Mouse (Mus musculus): Measurements from ENCODE around the gene Tmprss11b. TPM values are rescaled to one million over a fixed set of nuclear protein-coding genes. Genes with fewer than 3 reads are reported as not detected.
"Not testable (repeated sequence)": the region's sequence is repeated elsewhere in the genome, so short reads cannot be mapped to it uniquely, and the experiment has no call there.

The Tmprss11b gene
- polyA plus RNA-seq (2014; fragmentation: Nextera tagmentation; extraction: Ambion mirVana), result not detected in 2 replicates

DNA sequence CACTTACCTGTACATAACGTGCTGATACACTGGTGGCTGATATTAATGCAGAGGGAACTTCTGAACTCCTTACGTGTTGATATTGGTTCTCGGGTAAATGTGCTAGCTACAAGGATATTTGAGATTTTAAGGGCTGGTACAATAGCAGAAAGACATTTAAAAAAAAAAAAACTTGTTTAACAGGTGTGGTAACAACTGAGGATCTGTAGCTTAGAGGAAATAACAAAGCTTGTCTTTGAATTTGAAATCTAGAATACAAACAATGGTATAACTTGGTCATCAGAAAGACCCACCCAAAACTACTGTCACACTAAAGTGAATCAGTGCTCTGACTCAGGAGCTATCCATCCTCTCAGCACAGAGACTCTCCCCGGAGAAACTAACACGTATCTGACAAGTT, at the start of gene Tmprss11b:
Gene Tmprss11b (minus strand): TSS at position 101 of the 400 bp plus-strand sequence.
- no peak within 1 kb of the TSS for H3K4me2 ChIP-seq (ENCODE audit: low read depth, low read length, severe bottlenecking)
- no peak within 1 kb of the TSS for H3K4me3 ChIP-seq (ENCODE audit: low read depth, low read length)
- H3K4me1 ChIP-seq (replicated peaks; ENCODE audit: control insufficient read depth, insufficient read depth, low read length), result no peaks in the 10 kb centered on the region
- WGBS, result 82% methylated on average over 5 of the region's 5 CpGs
- no peaks in the 10 kb centered on the region for H3K27me3 ChIP-seq (ENCODE audit: control insufficient read depth, insufficient read depth, low read length)
- ATAC-seq (replicated peaks; ENCODE audit: low FRiP score) (no peak), DNase-seq (ENCODE audit: low spot score) (no peak)
- no peak within 1 kb of the TSS for H3K27ac ChIP-seq (ENCODE audit: low read depth, low read length)
- no peaks in the 10 kb centered on the region for H3K9me3 ChIP-seq (ENCODE audit: control insufficient read depth, low read length)
- H3K9ac ChIP-seq (ENCODE audit: low read length), result no peak within 1 kb of the TSS
- no peaks in the 10 kb centered on the region for H3K36me3 ChIP-seq (ENCODE audit: control insufficient read depth, insufficient read depth, low read length)

DNA sequence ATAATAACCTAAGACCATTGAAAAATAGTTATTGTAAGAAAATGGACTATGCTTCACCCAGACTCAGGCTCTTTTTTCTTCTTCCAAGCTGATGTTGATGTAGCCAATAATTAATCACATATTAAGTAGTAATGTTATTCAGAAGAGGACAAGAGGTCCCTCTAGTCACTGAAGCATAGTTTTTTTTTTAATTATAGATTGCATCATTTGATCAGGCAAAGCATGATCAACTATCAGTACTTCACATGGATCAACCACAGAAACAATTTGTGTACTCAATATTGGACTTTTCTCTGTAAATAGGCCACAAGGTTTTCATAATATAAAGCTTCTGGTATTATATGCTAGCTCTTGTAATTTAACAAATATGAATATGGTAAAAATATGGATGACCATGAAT, 48.9 kb upstream of the Tmprss11b start:
- DNase-seq (ENCODE audit: low spot score) (no peak), ATAC-seq (replicated peaks; ENCODE audit: low FRiP score) (no peak)
- H3K36me3 ChIP-seq (ENCODE audit: control insufficient read depth, insufficient read depth, low read length), result no peaks in the 10 kb centered on the region
- no peaks in the 10 kb centered on the region for H3K27me3 ChIP-seq (ENCODE audit: control insufficient read depth, insufficient read depth, low read length)
- H3K9ac ChIP-seq (ENCODE audit: low read length), result no peak overlapping the region
- no peak overlapping the region for H3K4me3 ChIP-seq (ENCODE audit: low read depth, low read length)
- H3K4me2 ChIP-seq (ENCODE audit: low read depth, low read length, severe bottlenecking), result no peak overlapping the region
- no peak overlapping the region for H3K27ac ChIP-seq (ENCODE audit: low read depth, low read length)
- no peaks in the 10 kb centered on the region for H3K4me1 ChIP-seq (replicated peaks; ENCODE audit: control insufficient read depth, insufficient read depth, low read length)
- no peaks in the 10 kb centered on the region for H3K9me3 ChIP-seq (ENCODE audit: control insufficient read depth, low read length)

DNA sequence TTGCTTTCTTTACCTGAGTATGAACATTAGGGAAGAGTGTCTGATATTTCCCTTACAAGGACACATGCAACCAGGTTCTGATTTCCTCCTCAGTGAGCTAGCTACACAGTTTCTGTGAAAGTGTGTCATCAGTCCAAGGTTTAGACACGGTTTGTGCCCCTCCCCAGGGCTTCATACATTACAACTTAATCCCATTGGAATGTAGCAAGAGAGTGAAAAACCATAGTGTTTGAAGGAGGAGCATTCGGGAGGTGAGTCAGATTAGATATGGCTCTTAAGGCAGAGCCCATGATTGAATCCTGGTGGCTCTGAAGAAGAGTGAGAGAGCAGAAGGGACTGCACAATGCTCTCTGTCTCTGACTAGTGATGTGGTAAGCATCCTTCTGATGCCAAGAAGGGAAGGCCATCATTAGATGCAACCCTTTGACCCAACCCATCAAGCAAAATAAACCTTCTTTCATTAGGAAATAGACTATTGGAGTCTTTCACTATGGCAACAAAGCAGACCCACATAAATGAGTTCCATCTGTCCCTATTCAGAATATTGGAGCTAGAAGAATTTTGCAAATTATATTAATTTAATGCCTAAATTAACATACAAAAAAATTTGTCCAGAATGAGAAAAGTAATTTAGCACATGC, 46.8 kb upstream of the Tmprss11b start:
- Histone ChIP-seq H3K4me3 (ENCODE audit: low read depth, low read length) (no peak overlapping the region), H3K36me3 (ENCODE audit: control insufficient read depth, insufficient read depth, low read length) (no peaks in the 10 kb centered on the region), H3K4me2 (ENCODE audit: low read depth, low read length, severe bottlenecking) (no peak overlapping the region), H3K27me3 (ENCODE audit: control insufficient read depth, insufficient read depth, low read length) (no peaks in the 10 kb centered on the region), H3K4me1 (replicated peaks; ENCODE audit: control insufficient read depth, insufficient read depth, low read length) (no peaks in the 10 kb centered on the region), H3K9me3 (ENCODE audit: control insufficient read depth, low read length) (no peaks in the 10 kb centered on the region), H3K27ac (ENCODE audit: low read depth, low read length) (no peak overlapping the region), H3K9ac (ENCODE audit: low read length) (no peak overlapping the region)
- DNase-seq (ENCODE audit: low spot score) (no peak), ATAC-seq (replicated peaks; ENCODE audit: low FRiP score) (no peak)
- WGBS, result 48% methylated on average over 2 of the region's 2 CpGs

DNA sequence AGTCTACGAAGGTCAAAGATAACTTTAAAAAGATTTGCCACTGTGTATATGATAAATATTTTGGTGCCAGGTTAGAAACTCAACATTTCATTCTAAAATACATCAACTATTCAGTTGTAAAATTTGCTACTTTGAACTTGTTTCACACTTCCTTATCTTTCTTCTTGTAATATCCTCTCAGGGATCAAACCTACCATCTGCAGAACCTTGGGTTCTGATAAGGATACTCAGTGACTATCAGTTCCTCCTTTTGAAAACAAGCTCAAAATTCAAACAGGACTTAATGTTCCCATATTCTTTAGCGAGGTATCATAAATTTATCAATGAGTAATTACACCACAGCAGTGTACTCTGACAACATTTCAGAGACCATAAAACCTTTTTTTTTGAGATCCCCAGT, 38.8 kb upstream of the Tmprss11b start:
- 90% methylated on average over 2 of the region's 2 CpGs for WGBS
- H3K4me2 ChIP-seq (ENCODE audit: low read depth, low read length, severe bottlenecking), result no peak overlapping the region
- no peaks in the 10 kb centered on the region for H3K4me1 ChIP-seq (replicated peaks; ENCODE audit: control insufficient read depth, insufficient read depth, low read length)
- H3K9ac ChIP-seq (ENCODE audit: low read length), result no peak overlapping the region
- H3K9me3 ChIP-seq (ENCODE audit: control insufficient read depth, low read length), result no peaks in the 10 kb centered on the region
- H3K27me3 ChIP-seq (ENCODE audit: control insufficient read depth, insufficient read depth, low read length), result no peaks in the 10 kb centered on the region
- H3K27ac ChIP-seq (ENCODE audit: low read depth, low read length), result no peak overlapping the region
- no peaks in the 10 kb centered on the region for H3K36me3 ChIP-seq (ENCODE audit: control insufficient read depth, insufficient read depth, low read length)
- DNase-seq (ENCODE audit: low spot score), result no peak
- ATAC-seq (replicated peaks; ENCODE audit: low FRiP score), result no peak
- H3K4me3 ChIP-seq (ENCODE audit: low read depth, low read length), result no peak overlapping the region

DNA sequence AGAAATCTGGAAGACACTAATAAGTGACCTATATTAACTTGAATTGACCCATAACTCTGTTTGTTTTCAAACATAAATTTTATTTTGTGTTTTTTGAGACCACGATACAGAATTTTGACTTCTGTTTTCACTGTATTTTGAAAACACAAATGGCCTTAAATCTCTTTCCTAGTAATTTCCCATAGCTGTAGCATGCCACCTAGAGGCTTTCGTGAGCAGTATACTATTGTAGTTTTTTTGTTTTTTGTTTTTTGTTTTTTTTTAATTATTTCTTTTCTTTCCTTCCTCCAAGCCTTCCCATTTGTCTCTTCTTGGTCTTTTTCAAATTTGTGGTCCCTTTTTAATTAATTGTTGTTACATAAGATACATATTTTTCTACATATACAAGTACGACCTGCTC, 28.8 kb upstream of the Tmprss11b start:
- no peak for DNase-seq (ENCODE audit: low spot score)

DNA sequence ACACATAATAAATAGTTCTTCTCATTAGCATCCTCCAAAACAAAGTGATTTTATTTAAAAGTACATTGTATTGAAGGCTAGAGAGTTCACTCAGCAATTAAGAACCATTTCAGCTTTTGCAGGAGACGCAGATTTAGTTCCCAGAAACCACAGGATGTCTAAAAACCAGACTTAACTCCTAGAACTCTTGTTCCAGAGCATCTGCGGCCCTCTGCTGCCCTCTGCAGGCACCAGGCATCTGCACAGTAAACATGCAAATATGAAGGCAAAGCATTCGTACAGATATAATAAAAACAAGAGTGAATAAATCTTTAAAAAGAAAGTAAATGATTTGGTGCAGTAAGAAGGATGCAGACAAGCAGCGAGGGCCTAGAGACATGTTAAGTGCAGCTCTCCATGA, 8.5 kb upstream of the Tmprss11b start:
- 0 out of 2 replicates have a peak, but pooled peaks have one; percentile 33 for ATAC-seq (replicated peaks; ENCODE audit: low FRiP score)
- no peaks in the 10 kb centered on the region for H3K27me3 ChIP-seq (ENCODE audit: control insufficient read depth, insufficient read depth, low read length)
- no peak overlapping the region for H3K4me2 ChIP-seq (ENCODE audit: low read depth, low read length, severe bottlenecking)
- no peak overlapping the region for H3K9ac ChIP-seq (ENCODE audit: low read length)
- no peak overlapping the region for H3K27ac ChIP-seq (ENCODE audit: low read depth, low read length)
- no peaks in the 10 kb centered on the region for H3K4me1 ChIP-seq (replicated peaks; ENCODE audit: control insufficient read depth, insufficient read depth, low read length)
- H3K4me3 ChIP-seq (ENCODE audit: low read depth, low read length), result no peak overlapping the region
- H3K36me3 ChIP-seq (ENCODE audit: control insufficient read depth, insufficient read depth, low read length), result no peaks in the 10 kb centered on the region
- 59% methylated on average over 4 of the region's 4 CpGs for WGBS
- H3K9me3 ChIP-seq (ENCODE audit: control insufficient read depth, low read length), result no peaks in the 10 kb centered on the region
- DNase-seq (ENCODE audit: low spot score), result peak; percentile 66

More for the DNA sequence above, 28.8 kb upstream of the Tmprss11b start:
- Histone ChIP-seq H3K27ac (ENCODE audit: low read depth, low read length) (no peak overlapping the region), H3K36me3 (ENCODE audit: control insufficient read depth, insufficient read depth, low read length) (no peaks in the 10 kb centered on the region), H3K4me1 (replicated peaks; ENCODE audit: control insufficient read depth, insufficient read depth, low read length) (no peaks in the 10 kb centered on the region), H3K4me2 (ENCODE audit: low read depth, low read length, severe bottlenecking) (no peak overlapping the region), H3K4me3 (ENCODE audit: low read depth, low read length) (no peak overlapping the region), H3K27me3 (ENCODE audit: control insufficient read depth, insufficient read depth, low read length) (no peaks in the 10 kb centered on the region), H3K9ac (ENCODE audit: low read length) (no peak overlapping the region), H3K9me3 (ENCODE audit: control insufficient read depth, low read length) (no peaks in the 10 kb centered on the region)
- no peak for ATAC-seq (replicated peaks; ENCODE audit: low FRiP score)
- 81% methylated on average over 3 of the region's 3 CpGs for WGBS

DNA sequence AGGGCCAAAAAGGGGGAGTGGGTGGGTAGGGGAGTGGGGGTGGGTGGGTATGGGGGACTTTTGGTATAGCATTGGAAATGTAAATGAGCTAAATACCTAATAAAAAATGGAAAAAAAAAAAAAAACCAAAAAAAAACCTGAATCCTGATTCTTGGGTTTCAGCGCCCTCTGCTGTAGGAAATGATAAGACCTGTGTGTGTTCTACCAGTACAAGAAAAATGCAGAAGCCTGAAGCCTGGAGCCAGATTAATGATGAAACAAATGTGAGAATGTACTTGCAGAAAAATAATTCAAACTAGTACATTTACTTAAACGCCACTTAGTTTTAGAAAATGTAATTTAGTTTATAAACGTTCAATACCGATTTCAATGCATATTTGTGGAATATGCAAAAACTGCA, 27.0 kb downstream of the Tmprss11b start:
- not testable (repeated sequence) for H3K4me2 ChIP-seq (ENCODE audit: low read depth, low read length, severe bottlenecking); H3K9ac ChIP-seq (ENCODE audit: low read length); H3K27me3 ChIP-seq (ENCODE audit: control insufficient read depth, insufficient read depth, low read length); ATAC-seq (replicated peaks; ENCODE audit: low FRiP score); H3K4me1 ChIP-seq (replicated peaks; ENCODE audit: control insufficient read depth, insufficient read depth, low read length); DNase-seq (ENCODE audit: low spot score); H3K36me3 ChIP-seq (ENCODE audit: control insufficient read depth, insufficient read depth, low read length); H3K9me3 ChIP-seq (ENCODE audit: control insufficient read depth, low read length); H3K27ac ChIP-seq (ENCODE audit: low read depth, low read length); H3K4me3 ChIP-seq (ENCODE audit: low read depth, low read length)
- 27% methylated on average over 4 of the region's 4 CpGs for WGBS

DNA sequence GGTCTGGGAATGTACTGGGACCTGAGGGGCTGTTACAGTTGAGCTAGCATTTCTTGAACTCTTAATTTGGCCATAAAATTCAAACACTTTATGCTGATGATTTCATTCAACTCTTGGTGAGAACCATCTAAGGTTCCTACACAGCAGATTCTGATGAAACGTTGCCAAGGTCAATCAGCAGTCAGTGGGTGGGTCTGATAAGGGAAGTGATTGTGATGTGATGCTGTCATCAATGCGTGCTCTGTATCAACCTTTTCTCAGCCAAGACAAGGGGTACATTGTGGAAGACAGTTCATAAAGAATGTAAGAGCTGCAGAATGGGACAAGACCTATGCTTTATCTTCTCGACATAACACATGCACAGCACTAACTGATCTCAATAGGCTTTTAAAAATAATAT, 35.4 kb downstream of the Tmprss11b start:
- H3K4me3 ChIP-seq (ENCODE audit: low read depth, low read length), result no peak overlapping the region
- no peaks in the 10 kb centered on the region for H3K27me3 ChIP-seq (ENCODE audit: control insufficient read depth, insufficient read depth, low read length)
- no peaks in the 10 kb centered on the region for H3K9me3 ChIP-seq (ENCODE audit: control insufficient read depth, low read length)
- H3K36me3 ChIP-seq (ENCODE audit: control insufficient read depth, insufficient read depth, low read length), result no peaks in the 10 kb centered on the region
- H3K9ac ChIP-seq (ENCODE audit: low read length), result no peak overlapping the region
- ATAC-seq (replicated peaks; ENCODE audit: low FRiP score) (no peak), DNase-seq (ENCODE audit: low spot score) (no peak)
- WGBS, result 79% methylated on average over 3 of the region's 3 CpGs
- no peak overlapping the region for H3K4me2 ChIP-seq (ENCODE audit: low read depth, low read length, severe bottlenecking)
- no peaks in the 10 kb centered on the region for H3K4me1 ChIP-seq (replicated peaks; ENCODE audit: control insufficient read depth, insufficient read depth, low read length)
- H3K27ac ChIP-seq (ENCODE audit: low read depth, low read length), result no peak overlapping the region

DNA sequence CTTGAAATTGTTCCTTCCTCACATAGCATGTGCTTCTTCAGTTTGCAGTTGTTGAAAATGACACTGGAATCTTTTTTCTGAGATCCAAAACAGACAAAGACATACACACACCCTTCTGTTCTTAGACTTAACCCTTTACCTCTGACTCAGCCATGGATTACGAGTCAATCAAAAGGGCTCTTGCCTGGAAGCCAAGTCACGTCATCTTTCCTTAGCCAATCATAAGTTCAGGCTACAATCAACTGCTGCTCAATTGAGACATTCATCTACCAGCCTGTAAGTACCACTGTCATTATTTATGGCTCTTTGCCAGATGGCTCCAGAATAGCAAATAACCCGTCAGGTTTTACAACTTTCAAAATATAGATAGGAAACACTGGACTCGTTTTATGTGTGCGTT, 43.8 kb downstream of the Tmprss11b start, which contains the start of gene Tmprss11f:
Gene Tmprss11f (minus strand): TSS at position 101 of the 400 bp plus-strand sequence.
- H3K4me3 ChIP-seq (ENCODE audit: low read depth, low read length), result no peak within 1 kb of the TSS

More for the DNA sequence above, 43.8 kb downstream of the Tmprss11b start, which contains the start of gene Tmprss11f:
- no peaks in the 10 kb centered on the region for H3K9me3 ChIP-seq (ENCODE audit: control insufficient read depth, low read length)
- no peak within 1 kb of the TSS for H3K9ac ChIP-seq (ENCODE audit: low read length)
- H3K4me2 ChIP-seq (ENCODE audit: low read depth, low read length, severe bottlenecking), result no peak within 1 kb of the TSS
- H3K36me3 ChIP-seq (ENCODE audit: control insufficient read depth, insufficient read depth, low read length), result no peaks in the 10 kb centered on the region
- no peak for ATAC-seq (replicated peaks; ENCODE audit: low FRiP score)
- H3K4me1 ChIP-seq (replicated peaks; ENCODE audit: control insufficient read depth, insufficient read depth, low read length), result no peaks in the 10 kb centered on the region
- no peak for DNase-seq (ENCODE audit: low spot score)
- no peak within 1 kb of the TSS for H3K27ac ChIP-seq (ENCODE audit: low read depth, low read length)
- WGBS, result 83% methylated on average over 5 of the region's 5 CpGs
- H3K27me3 ChIP-seq (ENCODE audit: control insufficient read depth, insufficient read depth, low read length), result no peaks in the 10 kb centered on the region
